Mouse (Mus musculus): ENCODE data around the gene Slf1.

GRCm38 (mm10) chr13:77029594-77029993, 105.7 kb downstream of the Slf1 start:
- no peak for TF ChIP-seq POLR2A (IDR thresholded peaks at IDR 0.05; ENCODE audit: borderline replicate concordance, extremely low read depth, low read depth, low read length)
- no peak for TF ChIP-seq CTCF (IDR thresholded peaks at IDR 0.05; ENCODE audit: insufficient read depth, low read length)

Measured in lung, adult 2 months (tissue).